Mouse (Mus musculus): ENCODE measurements around the gene Eif5a2. TPM values are rescaled to one million over a fixed set of nuclear protein-coding genes. Genes with fewer than 3 reads are reported as not detected.

Eif5a2 gene
- polyA plus RNA-seq, 1 experiment from 2014 or later: 7.4 TPM

DNA sequence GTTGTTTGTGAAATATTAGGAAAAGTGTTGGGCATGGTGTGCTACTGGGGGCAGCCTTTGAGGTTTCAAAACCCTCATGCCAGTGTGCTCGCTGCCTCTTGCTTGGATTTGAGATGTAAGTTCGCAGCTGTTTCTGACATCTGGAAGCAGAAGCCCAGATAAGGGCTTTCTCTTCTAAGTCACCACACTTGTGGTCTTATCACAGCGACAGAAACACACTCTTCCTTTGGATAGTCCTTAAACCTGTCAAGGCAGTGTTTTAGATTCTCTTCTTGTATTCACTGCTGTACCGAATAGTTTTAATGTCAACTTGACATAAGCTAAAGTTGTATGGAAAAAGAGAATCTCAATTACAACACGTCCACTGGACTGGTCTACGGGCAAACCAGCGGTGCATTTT is 5.7 kb upstream of the Eif5a2 start:
- Histone ChIP-seq H3K4me1 (no peaks in the 10 kb centered on the region), H3K4me3 (replicated peaks) (no peak overlapping the region), H3K36me3 (no peaks in the 10 kb centered on the region), H3K27me3 (no peaks in the 10 kb centered on the region), H3K9me3 (replicated peaks) (no peaks in the 10 kb centered on the region), H3K27ac (no peak overlapping the region), H3K9ac (no peak overlapping the region), H3K4me2 (no peak overlapping the region)
- WGBS: 89% methylated on average over 7 of the region's 7 CpGs
- ATAC-seq (replicated peaks; ENCODE audit: low FRiP score): peak; percentile 75; the same call in 1 of the 2 replicates

DNA sequence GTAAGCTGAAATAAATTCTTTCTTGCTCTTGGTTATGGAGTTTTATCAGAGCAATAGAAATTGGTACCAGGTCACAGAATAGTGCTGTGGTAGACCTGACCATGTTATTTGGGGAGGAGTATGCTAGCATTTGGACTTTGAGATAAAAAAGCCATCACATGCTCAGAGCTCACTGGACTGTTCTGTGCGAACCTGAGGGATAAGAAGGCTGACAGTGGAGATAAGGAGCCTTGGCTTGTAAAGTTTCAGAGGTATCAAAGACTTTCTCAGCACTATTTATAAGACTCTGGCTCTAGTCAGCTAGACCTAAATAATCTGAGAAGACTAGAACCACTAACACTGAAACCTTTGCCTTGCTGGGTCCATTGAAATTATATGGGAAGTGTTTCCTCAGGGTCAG is 5.1 kb upstream of the Eif5a2 start:
- Histone ChIP-seq H3K4me2 (no peak overlapping the region), H3K36me3 (no peaks in the 10 kb centered on the region), H3K4me1 (peaks cover 4% of the 10 kb centered on the region; the same call in 1 of the 2 replicates), H3K27ac (no peak overlapping the region), H3K27me3 (no peaks in the 10 kb centered on the region), H3K4me3 (replicated peaks) (no peak overlapping the region), H3K9me3 (replicated peaks) (no peaks in the 10 kb centered on the region), H3K9ac (no peak overlapping the region)
- 80% methylated on average over 1 of the region's 1 CpGs for WGBS
- ATAC-seq (replicated peaks; ENCODE audit: low FRiP score): peak; percentile 77

DNA sequence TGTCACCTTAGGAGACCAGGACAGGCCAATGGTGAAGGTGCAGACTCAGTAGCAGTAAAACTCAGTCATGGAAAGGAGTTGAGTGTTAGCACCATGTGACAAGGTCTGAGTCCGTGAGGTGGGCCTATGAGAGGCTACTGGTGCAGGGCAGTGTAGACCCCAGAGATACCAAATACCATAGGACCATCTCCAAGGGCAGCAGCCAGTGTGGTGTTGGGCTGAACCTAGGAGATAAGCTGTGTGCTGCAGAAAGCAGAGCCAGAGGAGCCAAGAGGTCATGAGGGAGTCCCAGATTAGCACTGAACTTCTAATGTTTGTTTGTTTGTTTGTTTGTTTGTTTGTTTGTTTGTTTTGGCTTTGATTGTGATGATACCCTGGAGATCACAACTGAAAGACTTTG is 4.6 kb upstream of the Eif5a2 start:
- peaks cover 5% of the 10 kb centered on the region for H3K4me1 ChIP-seq
- no peaks in the 10 kb centered on the region for H3K36me3 ChIP-seq
- no peak overlapping the region for H3K27ac ChIP-seq
- no peak overlapping the region for H3K4me2 ChIP-seq
- 72% methylated on average over 1 of the region's 1 CpGs for WGBS
- H3K9ac ChIP-seq: no peak overlapping the region
- no peak overlapping the region for H3K4me3 ChIP-seq (replicated peaks)
- no peaks in the 10 kb centered on the region for H3K9me3 ChIP-seq (replicated peaks)
- no peaks in the 10 kb centered on the region for H3K27me3 ChIP-seq
- ATAC-seq (replicated peaks; ENCODE audit: low FRiP score): no peak

- H3K4me2 ChIP-seq: peak overlapping the region; percentile 99
- peak; percentile 15; the same call in 1 of the 2 replicates for ATAC-seq (replicated peaks; ENCODE audit: low FRiP score)
- WGBS: 75% methylated on average over 9 of the region's 9 CpGs
- H3K36me3 ChIP-seq: no peaks in the 10 kb centered on the region
- H3K9me3 ChIP-seq (replicated peaks): no peaks in the 10 kb centered on the region
- H3K9ac ChIP-seq: no peak overlapping the region
- H3K4me1 ChIP-seq: peaks cover 12% of the 10 kb centered on the region
- peak overlapping the region; percentile 65 for H3K4me3 ChIP-seq (replicated peaks)
- no peaks in the 10 kb centered on the region for H3K27me3 ChIP-seq
- no peak overlapping the region for H3K27ac ChIP-seq
Measured at GRCm38 (mm10) chr3:28780511-28780910, 565 bp upstream of the Eif5a2 start.

DNA sequence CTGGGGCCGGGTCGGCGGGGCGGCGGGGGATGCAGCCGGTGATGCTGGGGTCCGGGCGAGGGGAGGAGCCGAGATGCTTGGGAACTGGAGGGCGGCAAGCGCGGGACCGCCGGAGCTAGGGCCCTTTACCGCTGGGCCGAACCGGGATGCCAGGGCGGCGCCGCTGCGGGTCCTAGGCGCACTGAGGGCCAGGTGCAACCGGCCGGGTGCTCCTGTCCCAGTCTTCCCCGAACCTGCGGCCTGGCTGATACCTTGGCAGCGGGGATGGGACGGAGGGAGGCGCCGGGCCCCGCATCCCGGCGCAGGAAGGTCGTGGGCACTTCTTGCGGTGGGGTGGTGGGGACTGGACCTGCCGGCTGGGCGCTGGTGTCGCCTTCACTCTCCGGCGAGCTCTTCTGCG is 346 bp downstream of the Eif5a2 start:
- no peak for ATAC-seq (replicated peaks; ENCODE audit: low FRiP score)
- under 1% methylated on average over 40 of the region's 41 CpGs for WGBS
- Histone ChIP-seq H3K9ac (peak overlapping the region; percentile 80), H3K36me3 (no peaks in the 10 kb centered on the region), H3K4me2 (peak overlapping the region; percentile 99), H3K27ac (no peak overlapping the region), H3K27me3 (no peaks in the 10 kb centered on the region), H3K4me3 (replicated peaks) (peak overlapping the region; percentile 65), H3K4me1 (peaks cover 12% of the 10 kb centered on the region), H3K9me3 (replicated peaks) (no peaks in the 10 kb centered on the region)

DNA sequence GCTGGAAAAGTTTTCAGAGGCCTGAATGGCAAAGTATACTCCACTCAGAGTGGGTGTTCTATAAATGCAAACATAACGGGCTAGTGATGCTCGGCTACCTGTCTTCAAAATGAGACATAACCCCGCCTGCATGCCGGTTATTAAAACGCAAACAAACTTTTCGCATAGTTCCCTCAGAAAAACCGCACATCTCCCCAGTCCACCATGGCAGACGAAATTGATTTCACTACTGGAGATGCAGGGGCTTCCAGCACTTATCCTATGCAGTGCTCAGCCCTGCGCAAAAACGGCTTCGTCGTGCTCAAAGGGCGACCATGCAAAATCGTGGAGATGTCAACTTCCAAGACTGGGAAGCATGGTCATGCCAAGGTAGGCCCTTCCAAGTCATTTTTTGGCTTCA is 772 bp downstream of the Eif5a2 start:
- Histone ChIP-seq H3K36me3 (no peaks in the 10 kb centered on the region), H3K27ac (no peak overlapping the region), H3K4me2 (peak overlapping the region; percentile 99), H3K9me3 (replicated peaks) (no peaks in the 10 kb centered on the region), H3K27me3 (no peaks in the 10 kb centered on the region), H3K4me3 (replicated peaks) (peak overlapping the region; percentile 65), H3K9ac (peak overlapping the region; percentile 80), H3K4me1 (peaks cover 12% of the 10 kb centered on the region)
- WGBS: 17% methylated on average over 14 of the region's 14 CpGs
- no peak for ATAC-seq (replicated peaks; ENCODE audit: low FRiP score)

DNA sequence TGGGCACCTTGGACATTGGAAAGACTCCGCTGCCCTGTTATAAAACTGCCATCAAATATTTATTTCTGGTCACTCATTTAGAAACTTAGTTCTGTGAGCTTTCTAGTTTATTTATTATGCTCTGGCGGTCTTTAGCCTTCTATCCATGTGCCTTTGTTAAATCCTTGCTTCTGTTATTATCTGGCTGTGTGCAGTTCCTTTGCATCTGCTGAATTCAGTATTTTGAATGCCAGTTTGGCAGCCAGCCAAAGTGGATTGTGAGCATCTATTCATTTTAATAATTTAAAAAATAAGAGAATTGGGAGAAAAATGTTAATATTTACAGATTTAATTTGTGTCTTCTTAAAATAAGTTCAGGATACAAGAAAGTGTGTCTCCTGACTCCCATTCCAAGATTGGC is 3.1 kb downstream of the Eif5a2 start:
- WGBS: 88% methylated on average over 2 of the region's 2 CpGs
- Histone ChIP-seq H3K4me1 (peaks cover 12% of the 10 kb centered on the region), H3K4me3 (replicated peaks) (no peak overlapping the region), H3K9me3 (replicated peaks) (no peaks in the 10 kb centered on the region), H3K4me2 (no peak overlapping the region), H3K27ac (no peak overlapping the region), H3K9ac (no peak overlapping the region), H3K27me3 (no peaks in the 10 kb centered on the region), H3K36me3 (no peaks in the 10 kb centered on the region)
- no peak for ATAC-seq (replicated peaks; ENCODE audit: low FRiP score)

DNA sequence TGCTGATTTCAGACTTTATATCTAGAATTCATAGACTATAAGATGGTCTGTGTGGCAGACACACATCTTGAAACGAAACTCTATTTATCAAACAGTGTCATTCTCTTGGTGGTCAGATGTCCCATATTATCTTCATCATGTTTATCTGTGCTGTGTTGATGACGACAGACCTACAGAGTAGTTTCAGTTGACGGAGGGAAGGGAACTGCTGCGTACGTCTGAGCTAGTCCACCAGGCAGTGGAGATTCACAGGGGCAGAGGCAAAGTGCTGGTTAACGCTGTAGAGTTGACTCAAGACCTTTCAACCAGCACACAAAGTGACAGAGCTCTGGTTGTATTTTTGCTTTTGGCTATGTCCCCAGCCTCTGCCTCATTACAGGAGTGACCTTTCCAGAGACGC is 13.8 kb downstream of the Eif5a2 start:
- no peak overlapping the region for H3K4me3 ChIP-seq (replicated peaks)
- ATAC-seq (replicated peaks; ENCODE audit: low FRiP score): no peak
- no peaks in the 10 kb centered on the region for H3K27me3 ChIP-seq
- H3K4me2 ChIP-seq: no peak overlapping the region
- no peaks in the 10 kb centered on the region for H3K9me3 ChIP-seq (replicated peaks)
- no peaks in the 10 kb centered on the region for H3K4me1 ChIP-seq
- no peak overlapping the region for H3K9ac ChIP-seq
- no peak overlapping the region for H3K27ac ChIP-seq
- 86% methylated on average over 7 of the region's 7 CpGs for WGBS
- H3K36me3 ChIP-seq: no peaks in the 10 kb centered on the region

DNA sequence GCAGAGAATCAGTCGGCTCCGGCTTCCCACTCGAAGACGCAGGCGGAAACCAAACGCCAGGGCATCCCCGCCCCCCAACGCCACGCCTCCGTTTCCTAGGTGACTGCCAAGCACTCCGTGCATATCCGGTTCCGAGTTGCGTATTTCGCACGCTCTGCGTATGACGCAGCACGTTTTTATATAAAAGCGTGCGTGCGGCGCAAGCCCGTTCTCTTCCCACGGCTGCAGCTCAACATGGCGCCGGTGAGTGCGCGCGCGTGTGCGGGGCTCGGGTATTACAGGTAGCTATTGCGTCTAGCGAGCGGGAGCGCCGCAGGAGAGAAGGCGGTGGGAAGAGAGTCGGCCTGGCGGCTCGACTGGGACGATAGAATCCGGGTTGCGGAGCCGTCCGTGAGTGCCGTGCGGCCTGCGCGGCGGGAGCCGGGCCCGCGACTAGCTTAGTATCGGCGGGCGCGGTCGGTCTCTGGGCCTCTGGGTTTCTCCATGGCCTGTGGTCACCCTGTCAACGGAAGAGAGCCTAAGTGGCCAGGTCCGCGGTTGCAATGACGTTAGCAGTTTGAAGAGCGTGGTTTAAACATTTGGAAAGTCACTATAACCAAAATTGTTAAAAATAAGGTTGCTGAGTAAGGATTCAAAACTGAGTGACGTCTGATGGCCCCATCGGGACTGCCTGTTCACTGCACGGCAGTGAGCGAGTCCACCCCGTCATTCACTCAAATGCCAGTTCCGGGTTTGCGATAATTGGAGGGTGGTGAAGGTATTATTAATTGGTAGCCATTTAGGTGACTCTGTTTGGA is 24.4 kb downstream of the Eif5a2 start, which contains the start of gene Rpl22l1:
Gene Rpl22l1, plus strand, starts transcription at position 136 of the 797 bp plus-strand sequence.
- Histone ChIP-seq H3K4me3 (replicated peaks) (peak within 1 kb of the TSS; percentile 91), H3K4me2 (peak within 1 kb of the TSS; percentile 58), H3K9me3 (replicated peaks) (no peaks in the 10 kb centered on the region), H3K36me3 (peaks cover 29% of the 10 kb centered on the region), H3K9ac (peak within 1 kb of the TSS; percentile 97), H3K27me3 (no peaks in the 10 kb centered on the region), H3K4me1 (peaks cover 10% of the 10 kb centered on the region; the same call in 1 of the 2 replicates), H3K27ac (peak within 1 kb of the TSS; percentile 85)
- ATAC-seq (replicated peaks; ENCODE audit: low FRiP score): peak; percentile 100
- under 1% methylated on average over 72 of the region's 72 CpGs for WGBS

DNA sequence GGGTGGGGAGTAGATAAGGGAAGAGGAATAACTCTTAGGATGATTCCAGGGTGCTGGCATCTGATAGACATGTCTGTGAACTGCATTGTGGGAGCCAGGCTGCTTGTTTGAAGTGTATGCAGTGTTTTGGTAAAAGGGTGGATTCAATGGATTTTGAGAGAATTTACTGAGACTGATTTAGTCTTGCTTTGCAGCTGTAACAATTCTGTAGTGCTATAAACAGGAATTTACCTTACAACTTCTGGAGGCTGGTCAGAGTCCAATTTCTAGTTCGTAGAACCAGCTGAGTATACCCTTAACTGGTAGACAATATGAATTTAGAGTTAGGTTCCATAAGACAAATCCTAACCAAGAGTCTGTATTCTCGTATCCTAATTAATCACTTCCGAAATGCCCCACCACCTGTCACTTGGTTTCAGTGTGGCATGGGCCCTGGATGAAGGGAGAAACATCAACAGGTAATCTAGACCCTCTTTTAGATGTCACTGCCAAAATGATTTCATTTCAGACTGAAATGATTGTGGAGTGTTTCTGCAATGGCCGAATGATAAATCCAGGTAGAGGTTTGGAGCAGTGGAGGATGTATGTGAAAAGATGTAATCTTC is 27.1 kb downstream of the Eif5a2 start:
- 97% methylated on average over 4 of the region's 4 CpGs for WGBS
- H3K27me3 ChIP-seq: no peaks in the 10 kb centered on the region
- peaks cover 10% of the 10 kb centered on the region; the same call in 1 of the 2 replicates for H3K4me1 ChIP-seq
- no peaks in the 10 kb centered on the region for H3K9me3 ChIP-seq (replicated peaks)
- peaks cover 29% of the 10 kb centered on the region for H3K36me3 ChIP-seq
- ATAC-seq (replicated peaks; ENCODE audit: low FRiP score): no peak
- no peak overlapping the region for H3K9ac ChIP-seq
- H3K4me2 ChIP-seq: no peak overlapping the region
- H3K4me3 ChIP-seq (replicated peaks): no peak overlapping the region
- no peak overlapping the region for H3K27ac ChIP-seq

- H3K4me1 ChIP-seq: peaks cover 3% of the 10 kb centered on the region; the same call in 1 of the 2 replicates
- H3K9me3 ChIP-seq (replicated peaks): no peaks in the 10 kb centered on the region
- no peak overlapping the region for H3K27ac ChIP-seq
- H3K4me3 ChIP-seq (replicated peaks): no peak overlapping the region
- H3K27me3 ChIP-seq: no peaks in the 10 kb centered on the region
- no peak overlapping the region for H3K9ac ChIP-seq
- ATAC-seq (replicated peaks; ENCODE audit: low FRiP score): no peak
- H3K36me3 ChIP-seq: peaks cover 29% of the 10 kb centered on the region
- 69% methylated on average over 4 of the region's 4 CpGs for WGBS
- no peak overlapping the region for H3K4me2 ChIP-seq
Measured at GRCm38 (mm10) chr3:28811441-28811840, 30.4 kb downstream of the Eif5a2 start.

DNA sequence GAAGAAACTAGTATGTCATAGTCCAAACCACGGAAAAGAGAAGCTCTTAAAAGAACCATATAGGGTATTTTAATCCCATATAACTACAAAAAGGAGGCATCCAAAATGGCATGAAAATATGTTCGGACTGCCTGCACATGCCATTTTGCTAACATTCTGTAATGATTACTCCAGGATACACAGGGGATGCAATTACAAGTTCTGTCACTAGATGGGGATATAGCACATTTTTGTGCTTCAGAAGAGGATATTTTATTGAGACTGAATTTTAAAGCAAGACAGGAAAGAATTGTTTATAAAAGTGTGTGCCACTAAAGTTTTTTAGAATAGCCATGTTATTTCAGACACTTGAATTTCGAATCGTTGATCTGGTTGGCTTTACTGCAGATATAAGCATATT is 33.3 kb downstream of the Eif5a2 start:
- H3K9ac ChIP-seq: no peak overlapping the region
- no peaks in the 10 kb centered on the region for H3K9me3 ChIP-seq (replicated peaks)
- 12% methylated on average over 4 of the region's 4 CpGs for WGBS
- H3K4me2 ChIP-seq: no peak overlapping the region
- ATAC-seq (replicated peaks; ENCODE audit: low FRiP score): no peak
- H3K4me1 ChIP-seq: no peaks in the 10 kb centered on the region
- no peak overlapping the region for H3K27ac ChIP-seq
- H3K27me3 ChIP-seq: no peaks in the 10 kb centered on the region
- H3K36me3 ChIP-seq: peaks cover 6% of the 10 kb centered on the region; the same call in 1 of the 2 replicates
- H3K4me3 ChIP-seq (replicated peaks): no peak overlapping the region

Data from kidney, embryonic 15.5 days (tissue).